Mouse (Mus musculus) CD4-positive helper T cell, adult 2 months (primary cell): Measurements from ENCODE around the gene Dnaja3.
A peak's percentile ranks its signal among the peaks of the same experiment; 100 is the strongest.

Experiments used
- DNase-seq: peaks from one replicate; pipeline ENCODE4 v3.0.0-alpha.2; 2012; ENCODE audit warnings: low read depth, missing footprints, low spot score

Gene Dnaja3

DNA sequence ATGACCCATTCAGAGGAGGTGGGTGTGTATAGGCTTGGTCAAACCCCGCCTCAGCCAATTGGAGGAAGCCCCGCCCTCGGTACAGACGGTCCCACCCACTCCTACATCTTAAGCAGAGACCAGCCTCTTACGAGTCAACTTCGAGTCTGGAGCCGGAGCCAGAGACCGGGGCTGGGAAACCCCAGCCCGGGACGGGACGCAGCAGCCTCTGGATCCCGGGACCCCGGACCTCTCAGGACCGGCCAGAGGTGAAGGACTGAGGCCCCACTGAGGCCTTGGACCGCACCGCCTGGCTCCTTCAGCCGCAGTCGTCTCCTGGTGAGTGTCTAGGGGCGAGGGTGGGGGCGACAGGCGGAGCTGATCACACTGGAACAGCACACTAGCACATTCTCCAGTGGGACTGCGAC, at the start of gene Dnaja3, which contains the start of gene Vasn:
TSS of gene Dnaja3 (plus strand) at position 159 of the 407 bp plus-strand sequence.
TSS of gene Vasn (plus strand) at position 111 of the 407 bp plus-strand sequence.
- no peak for DNase-seq

- DNase-seq, result peak; percentile 46
Observed at GRCm38 (mm10) chr16:4590236-4590635, 49.6 kb upstream of the Dnaja3 start.

DNA sequence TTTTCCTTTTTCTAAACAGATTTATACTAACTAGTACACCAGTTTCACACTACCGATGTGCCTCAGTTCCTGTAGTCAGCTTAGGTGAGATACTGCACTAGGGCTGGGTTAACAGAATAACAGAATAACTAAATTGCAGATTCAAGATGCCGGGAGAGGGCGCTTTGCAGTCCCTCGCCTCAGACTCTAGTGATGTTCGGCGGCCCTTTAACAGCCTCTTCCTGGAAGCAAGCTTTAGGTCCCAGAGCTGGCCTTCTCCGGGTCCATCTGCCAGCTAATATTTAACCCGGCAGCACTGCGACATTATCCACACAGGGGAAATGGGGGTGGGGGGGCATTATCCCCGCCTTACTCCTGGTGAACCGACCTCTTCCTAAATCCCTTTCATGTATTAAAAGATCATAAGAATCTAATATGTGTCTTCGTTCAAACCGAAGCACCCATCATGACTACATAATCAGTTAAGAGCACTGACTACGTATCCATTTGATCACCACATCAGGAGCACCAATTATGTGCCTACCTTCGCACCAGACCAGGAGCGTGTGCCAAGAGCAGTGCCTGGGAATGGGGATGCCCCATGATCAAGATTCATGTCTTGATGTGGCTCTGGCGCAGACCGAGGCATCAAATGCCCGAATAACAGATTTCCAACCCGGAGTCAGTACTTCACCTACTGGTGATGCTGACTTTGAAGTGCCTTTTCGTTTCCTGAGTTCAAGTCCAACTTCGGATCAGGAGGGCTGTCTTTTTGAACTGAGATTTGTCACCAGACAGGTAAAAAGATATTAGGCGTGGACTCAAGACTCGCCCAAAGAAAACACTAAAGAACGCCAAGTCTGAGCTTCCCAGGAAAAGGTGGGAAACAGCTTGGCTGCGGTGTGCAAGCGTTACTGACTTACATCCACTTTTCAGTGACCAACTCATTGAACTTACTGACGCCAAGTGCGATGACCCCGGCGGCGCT, 46.6 kb upstream of the Dnaja3 start:
- DNase-seq, result peak; percentile 42

DNA sequence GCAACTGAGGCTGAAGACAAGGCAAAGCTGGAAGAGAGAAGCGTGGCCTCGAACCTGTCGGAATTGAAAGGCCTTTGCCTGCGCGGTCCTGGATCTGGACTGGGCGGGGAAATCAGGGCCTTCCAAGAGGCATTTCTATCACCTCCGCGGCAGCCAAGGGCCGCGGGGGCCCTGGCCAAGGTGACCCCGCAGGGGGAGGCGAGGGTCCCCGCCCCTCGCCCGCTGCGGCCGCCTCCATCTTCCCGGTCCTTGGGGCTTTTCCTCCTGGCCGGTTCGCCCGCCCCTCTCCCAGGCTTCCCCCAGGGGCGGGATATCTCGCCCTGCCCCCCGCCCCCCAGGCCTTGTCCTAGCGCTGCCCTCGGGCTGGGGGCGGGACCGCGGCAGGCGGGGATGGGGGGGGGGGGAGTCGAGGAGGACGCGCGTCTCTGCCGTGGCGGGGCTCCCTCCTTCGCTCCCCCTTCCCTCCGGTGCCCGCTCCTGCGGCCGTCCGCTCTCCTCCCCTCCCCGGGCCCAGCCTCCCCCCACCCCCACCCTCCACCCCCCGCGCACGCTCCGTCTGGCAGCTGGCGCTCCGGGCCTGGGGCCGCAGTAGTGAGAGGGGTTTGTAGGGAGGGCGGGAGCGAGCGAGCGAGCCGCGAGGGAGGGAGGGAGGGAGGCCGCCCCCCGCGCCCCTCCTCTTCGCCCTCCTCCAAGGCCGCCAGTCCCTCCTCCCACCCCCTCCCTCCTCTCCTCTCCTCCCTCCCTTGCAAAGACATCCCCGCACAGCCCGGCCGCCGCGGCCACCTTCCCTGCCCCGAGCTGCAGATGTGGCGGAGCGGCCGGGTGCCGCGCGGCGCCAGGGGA, 45.6 kb upstream of the Dnaja3 start, which contains the start of gene Glis2:
TSS of gene Glis2 (plus strand) at position 743 of the 843 bp plus-strand sequence.
- peak; percentile 59 for DNase-seq

DNA sequence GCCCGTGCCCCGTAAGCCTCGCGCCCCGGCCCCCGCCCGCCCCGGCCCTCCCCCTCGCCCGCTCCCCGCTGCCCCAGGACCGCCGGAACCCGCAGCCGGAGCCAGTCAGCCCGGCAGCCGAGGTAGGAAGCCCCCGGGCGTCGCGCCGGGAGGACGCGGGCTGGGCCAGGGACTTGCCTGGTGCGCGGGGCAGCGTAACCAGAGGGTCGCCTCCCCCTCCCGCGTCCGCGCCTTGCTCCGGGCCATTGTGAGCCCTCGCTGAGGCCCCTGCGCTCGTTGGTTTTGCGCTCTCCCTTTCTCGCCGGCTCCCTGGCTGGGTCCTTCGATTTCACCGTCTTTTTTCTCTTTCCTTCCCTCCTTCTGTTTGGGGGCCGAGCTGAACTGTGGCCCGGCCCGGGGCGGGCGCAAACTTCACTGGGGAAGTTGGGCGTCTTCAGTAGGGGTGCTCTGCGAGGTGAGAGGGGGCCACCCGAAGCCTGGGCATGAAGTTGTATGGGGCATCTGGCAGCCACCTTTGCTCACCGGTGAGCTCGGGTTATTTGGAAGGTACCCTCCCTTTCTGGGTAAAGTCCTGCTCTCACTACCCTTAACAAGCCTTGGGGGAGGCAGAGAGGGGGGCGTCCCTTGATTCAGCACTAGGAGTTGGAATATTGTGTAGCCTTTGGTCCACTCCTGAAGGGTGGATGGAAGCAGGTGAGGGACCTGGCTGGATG, 44.8 kb upstream of the Dnaja3 start:
- peak; percentile 41 for DNase-seq

DNA sequence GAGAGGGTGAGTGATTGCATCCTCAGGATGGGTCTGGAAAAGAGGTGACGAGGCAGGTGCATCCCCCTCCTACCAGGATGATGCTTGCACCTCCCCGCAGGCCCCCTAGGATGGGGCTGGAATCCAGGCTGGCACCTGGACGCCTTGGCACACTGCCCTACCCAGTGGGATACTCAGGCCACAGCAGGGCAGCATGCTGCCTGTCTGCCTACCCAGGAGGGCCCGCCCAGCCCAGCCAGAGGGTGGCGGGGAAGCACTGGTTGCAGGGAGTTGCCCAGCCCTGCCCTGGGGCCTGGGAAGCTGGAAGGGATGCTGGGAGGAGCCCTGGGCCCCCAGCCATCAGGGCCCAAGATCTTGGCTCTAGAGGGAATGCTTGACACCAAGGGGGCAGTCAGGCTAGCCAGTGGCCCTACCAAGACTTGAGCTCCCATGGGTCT, 44.2 kb upstream of the Dnaja3 start:
- no peak for DNase-seq

- no peak for DNase-seq
Observed at GRCm38 (mm10) chr16:4596141-4596728, 43.6 kb upstream of the Dnaja3 start.

- DNase-seq, result no peak
Observed at GRCm38 (mm10) chr16:4596836-4597235, 43.0 kb upstream of the Dnaja3 start.

DNA sequence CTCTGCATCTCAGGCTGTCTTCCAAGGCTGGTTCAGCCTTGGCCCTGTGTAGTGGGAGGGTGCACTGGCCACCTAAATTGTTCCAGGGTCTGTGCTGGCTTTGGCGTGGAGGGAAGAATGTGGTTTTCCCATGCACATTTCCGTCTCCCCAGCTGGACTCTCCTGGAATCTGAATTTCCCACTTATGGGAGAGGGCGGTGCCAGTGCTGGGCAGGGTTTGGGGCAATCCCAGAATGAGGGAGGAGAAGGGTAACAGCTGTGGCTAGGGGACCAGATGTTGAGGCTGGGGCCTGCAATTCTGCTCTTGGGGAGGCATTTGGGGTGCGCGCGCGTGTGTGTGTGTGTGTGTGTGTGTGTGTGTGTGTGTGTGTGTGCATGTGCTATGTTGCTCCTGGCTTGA, 42.5 kb upstream of the Dnaja3 start:
- DNase-seq, result no peak

GRCm38 (mm10) chr16:4598041-4598440, 41.7 kb upstream of the Dnaja3 start:
- DNase-seq, result no peak

GRCm38 (mm10) chr16:4598891-4599543, 40.8 kb upstream of the Dnaja3 start:
- no peak for DNase-seq

- no peak for DNase-seq
Observed at GRCm38 (mm10) chr16:4599616-4600015, 40.2 kb upstream of the Dnaja3 start.

DNA sequence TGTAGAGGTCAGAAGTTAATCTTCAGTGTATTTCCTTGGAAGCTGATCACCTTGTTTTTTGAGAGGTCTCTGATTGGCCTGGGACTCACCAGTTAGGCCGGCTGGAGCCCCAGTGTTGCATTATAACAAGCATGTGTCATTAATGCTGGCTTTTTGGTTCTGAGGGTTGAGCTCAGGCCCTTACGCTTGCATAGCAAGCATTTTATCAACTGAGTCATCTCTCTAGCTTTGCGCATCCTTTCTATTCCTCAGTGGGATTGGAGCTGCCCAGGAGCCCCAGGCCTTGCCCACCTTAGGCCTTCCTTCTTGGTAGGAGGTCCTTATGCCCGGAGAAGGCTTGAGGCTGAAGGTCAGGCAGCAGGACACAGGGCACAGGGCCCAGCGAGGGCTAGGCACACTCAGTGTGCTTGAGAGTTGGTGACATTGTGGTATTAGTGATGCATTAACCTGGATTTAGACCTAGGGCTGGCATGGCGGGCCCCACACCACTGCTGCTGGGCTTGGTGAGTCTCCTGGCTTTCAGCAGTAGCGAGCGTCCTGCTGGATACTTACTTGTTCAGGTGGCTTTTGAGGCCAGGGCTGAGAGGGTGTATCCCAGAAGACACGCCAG, 39.0 kb upstream of the Dnaja3 start:
- no peak for DNase-seq

GRCm38 (mm10) chr16:4602189-4602588, 37.6 kb upstream of the Dnaja3 start:
- DNase-seq, result no peak

- DNase-seq, result no peak
Observed at GRCm38 (mm10) chr16:4602766-4603452, 36.9 kb upstream of the Dnaja3 start.

DNA sequence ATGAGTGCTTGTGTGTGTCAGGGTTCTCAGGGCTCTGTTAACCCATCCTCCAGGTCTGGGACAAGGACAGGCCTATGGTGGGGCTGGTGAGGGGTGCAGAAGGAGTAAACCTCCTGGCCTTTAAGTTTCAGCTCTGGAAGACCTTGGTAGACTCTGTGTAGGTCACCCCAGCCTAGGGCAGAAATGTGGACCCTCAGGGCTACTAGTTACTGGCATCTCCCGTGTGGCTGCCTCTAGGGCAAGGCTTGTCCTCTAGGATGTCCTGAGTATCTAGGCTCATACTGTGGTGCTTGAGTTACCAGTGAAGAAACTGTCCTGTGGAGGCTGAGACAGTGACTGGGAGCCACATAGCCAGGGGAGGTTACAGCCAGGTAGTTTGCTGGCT, 36.3 kb upstream of the Dnaja3 start:
- DNase-seq, result no peak

DNA sequence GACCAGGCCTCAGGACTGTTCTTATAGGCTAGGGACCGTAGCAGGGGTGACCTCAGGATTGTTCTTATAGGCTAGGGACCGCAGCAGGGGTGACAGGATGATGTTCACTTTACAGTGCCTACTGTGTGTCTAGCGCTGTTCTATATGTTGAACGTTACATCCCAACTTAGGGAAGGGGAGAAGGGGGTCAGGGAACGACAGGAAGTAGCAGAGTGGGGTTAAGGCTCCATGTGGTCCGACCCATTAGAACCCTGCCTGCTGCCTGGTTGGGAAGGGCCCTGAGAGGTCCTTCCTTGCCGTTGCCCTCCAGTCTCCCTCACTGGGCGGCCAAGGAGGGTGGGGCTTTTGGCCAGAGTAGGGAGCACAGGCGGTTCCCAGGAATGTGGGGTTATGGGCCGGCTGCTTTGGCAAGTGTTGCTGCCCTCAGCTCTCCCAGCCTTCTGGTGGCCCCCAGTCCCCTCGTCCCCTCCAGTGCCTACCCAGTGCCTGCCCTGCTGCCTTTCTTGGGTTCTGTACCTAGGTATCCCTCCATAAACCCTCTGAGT, 35.4 kb upstream of the Dnaja3 start:
- no peak for DNase-seq

DNA sequence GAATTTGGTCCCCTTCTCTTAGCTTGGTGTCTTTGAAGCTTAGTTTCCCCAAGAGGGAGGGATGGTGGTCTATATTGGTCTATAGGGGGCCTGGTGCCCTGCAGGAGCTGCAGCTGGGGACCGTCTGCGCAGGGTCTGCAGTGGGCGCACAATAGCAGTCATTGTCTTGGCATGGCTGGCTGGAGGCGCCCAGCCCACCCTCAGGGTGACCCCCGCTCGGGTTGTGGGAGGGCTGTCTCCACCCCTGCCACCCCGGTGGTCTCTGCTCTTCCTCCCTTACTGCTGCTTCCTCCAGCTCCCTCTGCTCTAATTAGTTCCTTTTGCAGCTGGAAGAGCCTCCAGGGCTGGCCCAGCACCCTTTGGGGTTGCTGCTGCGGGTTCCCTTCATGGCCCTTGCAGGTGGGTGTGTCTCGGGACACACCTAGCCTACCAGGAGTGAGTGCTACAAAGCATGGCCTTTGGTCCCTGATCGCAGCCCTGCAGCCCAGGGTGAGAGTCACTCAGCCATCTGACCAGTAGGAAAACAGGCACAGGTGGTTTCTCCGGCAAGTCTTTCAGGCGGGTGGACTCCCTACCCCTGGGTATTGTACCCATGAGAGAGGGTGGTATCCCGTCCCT, 34.2 kb upstream of the Dnaja3 start:
- no peak for DNase-seq
